Mouse (Mus musculus) lung, postnatal 0 days (tissue): ENCODE measurements around the gene 4930452B06Rik.
"Not testable (repeated sequence)": the region's sequence is repeated elsewhere in the genome, so short reads cannot be mapped to it uniquely, and the experiment has no call there.

Source experiments
- CTCF ChIP-seq: IDR thresholded peaks from 2 replicates; pipeline ENCODE4 v1.5.1; 2016; ENCODE audit warnings: antibody characterized with exemption, mild to moderate bottlenecking
- EP300 ChIP-seq: IDR thresholded peaks from 2 replicates; pipeline ENCODE4 v1.6.1; 2016; ENCODE audit warnings: antibody characterized with exemption, mild to moderate bottlenecking, control low read depth

GRCm38 (mm10) chr14:8614430-8614829, 51.6 kb downstream of the 4930452B06Rik start:
- TF ChIP-seq EP300, CTCF: not testable (repeated sequence)
